Mouse (Mus musculus) gastrocnemius, adult 8-10 months (tissue): ENCODE data around the gene Atp13a2. TPM values are rescaled to one million over a fixed set of nuclear protein-coding genes. Genes with fewer than 3 reads are reported as not detected.

Experiments used
- DNase-seq, 2 experiments: peaks; one replicate each; pipeline ENCODE4 v3.0.0; 2022; ENCODE audit warnings: low spot score in 2 of 2
- total RNA-seq, 4 experiments: library from RNA; stranded (reverse); gene quantifications; 2 replicates each; pipeline ENCODE4 v1.2.4; 2022

Gene Atp13a2
- 10 to 100 TPM; 17.2 to 22.5 (median 18.4) TPM for total RNA-seq

- peak; percentile 83 for DNase-seq
Observed at GRCm38 (mm10) chr4:140986711-140987395, at the start of gene Atp13a2. Gene Atp13a2 (plus strand): TSS chr4:140986873.

GRCm38 (mm10) chr4:140944356-140944755, 42.3 kb upstream of the Atp13a2 start:
- no peak for DNase-seq

- no peak for DNase-seq
Observed at GRCm38 (mm10) chr4:140944961-140945442, 41.7 kb upstream of the Atp13a2 start.

GRCm38 (mm10) chr4:140945571-140945970, 41.1 kb upstream of the Atp13a2 start:
- DNase-seq = no peak

GRCm38 (mm10) chr4:140946048-140946447, 40.6 kb upstream of the Atp13a2 start:
- no peak for DNase-seq

GRCm38 (mm10) chr4:140946580-140947205, 40.0 kb upstream of the Atp13a2 start:
- DNase-seq = no peak

GRCm38 (mm10) chr4:140947487-140948440, 38.9 kb upstream of the Atp13a2 start:
- DNase-seq = no peak

GRCm38 (mm10) chr4:140948481-140948880, 38.2 kb upstream of the Atp13a2 start:
- no peak for DNase-seq

- DNase-seq = no peak
Observed at GRCm38 (mm10) chr4:140949052-140949451, 37.6 kb upstream of the Atp13a2 start.

- no peak for DNase-seq
Observed at GRCm38 (mm10) chr4:140949616-140950015, 37.1 kb upstream of the Atp13a2 start.

- DNase-seq = no peak
Observed at GRCm38 (mm10) chr4:140950574-140950973, 36.1 kb upstream of the Atp13a2 start.

GRCm38 (mm10) chr4:140951861-140952641, 34.6 kb upstream of the Atp13a2 start:
- no peak for DNase-seq

- no peak for DNase-seq
Observed at GRCm38 (mm10) chr4:140957131-140957702, 29.5 kb upstream of the Atp13a2 start.

GRCm38 (mm10) chr4:140957725-140958124, 28.9 kb upstream of the Atp13a2 start:
- DNase-seq = peak; percentile 51 to 56

- DNase-seq = no peak
Observed at GRCm38 (mm10) chr4:140958319-140958718, 28.4 kb upstream of the Atp13a2 start.

GRCm38 (mm10) chr4:140959128-140959679, 27.5 kb upstream of the Atp13a2 start:
- no peak for DNase-seq

GRCm38 (mm10) chr4:140959715-140960479, 26.8 kb upstream of the Atp13a2 start:
- DNase-seq = no peak

GRCm38 (mm10) chr4:140960781-140961466, 25.7 kb upstream of the Atp13a2 start, which contains the start of gene Sdhb:
Gene Sdhb (plus strand): TSS chr4:140961203.
- DNase-seq = peak; percentile 93 to 99
